Mouse (Mus musculus): ENCODE measurements around the gene Tbpl2. TPM values are rescaled to one million over a fixed set of nuclear protein-coding genes. Genes with fewer than 3 reads are reported as not detected.

Gene Tbpl2
- polyA plus RNA-seq (2012; ENCODE audit: low replicate concordance): not detected in 2 replicates

DNA sequence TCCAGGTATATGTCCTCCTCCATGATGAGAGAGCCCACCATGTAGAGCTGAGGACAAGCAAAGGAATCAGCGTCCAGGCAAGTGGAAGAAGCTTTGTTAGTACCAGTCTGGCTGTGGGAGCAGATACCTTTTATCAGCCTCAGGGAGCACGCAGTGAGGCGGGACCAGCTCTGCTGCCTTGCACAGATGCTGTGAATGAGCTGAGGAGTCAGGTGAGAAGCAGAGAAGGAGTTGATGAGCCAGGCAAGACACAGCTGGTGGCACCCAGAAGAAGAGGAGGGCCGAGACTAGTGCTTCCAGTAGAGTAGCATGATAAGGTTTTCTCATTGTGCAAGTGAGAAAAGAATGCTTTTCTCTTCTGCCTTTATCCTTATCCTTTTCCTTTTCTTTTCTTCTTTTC lies at the start of gene Tbpl2:
Gene Tbpl2, minus strand, starts transcription at position 101 of the 400 bp plus-strand sequence.

DNA sequence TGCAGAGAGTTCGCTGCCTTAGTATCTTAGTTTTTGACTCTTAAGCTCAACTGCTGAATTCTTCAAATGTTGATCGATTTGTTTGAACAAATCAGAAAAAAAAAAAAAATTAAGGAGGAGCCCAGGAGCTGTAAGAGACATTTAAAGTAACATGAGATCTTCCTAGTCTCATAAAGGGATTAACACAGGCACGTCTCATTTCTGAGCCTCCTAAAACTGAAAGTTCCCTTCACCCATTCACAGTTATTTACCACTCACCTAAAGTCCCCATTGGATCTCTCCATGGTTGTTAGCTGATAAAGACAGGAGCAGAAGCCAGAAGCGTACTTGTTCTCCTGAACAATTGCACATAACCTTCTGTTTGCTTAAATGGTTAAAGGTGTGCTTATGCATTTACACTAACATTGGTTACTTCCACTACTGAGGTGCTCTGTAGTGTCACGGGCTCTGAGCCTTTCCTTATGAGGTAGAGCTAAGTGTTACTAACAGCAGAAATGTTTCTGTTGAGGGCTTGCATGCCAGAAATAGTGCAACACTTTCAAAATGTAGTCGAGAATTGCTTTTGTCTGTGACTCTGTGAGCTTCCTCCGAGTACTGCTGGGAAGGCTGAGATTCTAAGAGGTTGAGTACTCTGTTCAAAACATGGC lies 46.9 kb downstream of the Tbpl2 start, which contains the start of gene Hnmt:
Gene Hnmt, minus strand, starts transcription at position 51 of the 647 bp plus-strand sequence.

Other genes with a start within 250 kb of the Tbpl2 start
- gene Hnmt, start 47.2 kb downstream of the Tbpl2 start, polyA plus RNA-seq (2012; ENCODE audit: low replicate concordance): not detected in 2 replicates
- gene Il1f8, start 56.6 kb upstream of the Tbpl2 start, polyA plus RNA-seq (2012; ENCODE audit: low replicate concordance): not detected in 2 replicates
- gene Il1f9, start 89.9 kb upstream of the Tbpl2 start, polyA plus RNA-seq (2012; ENCODE audit: low replicate concordance): not detected in 2 replicates
- not detected in 2 replicates for gene Il1f6, start 118.8 kb upstream of the Tbpl2 start, polyA plus RNA-seq (2012; ENCODE audit: low replicate concordance)
- 0.22 TPM in 1 of 2 replicates, not detected in the other for gene Il1f5, start 180.4 kb upstream of the Tbpl2 start, polyA plus RNA-seq (2012; ENCODE audit: low replicate concordance)
- gene Il1f10, start 194.6 kb upstream of the Tbpl2 start, polyA plus RNA-seq (2012; ENCODE audit: low replicate concordance): not detected in 2 replicates
- gene Il1rn, start 240.3 kb upstream of the Tbpl2 start, polyA plus RNA-seq (2012; ENCODE audit: low replicate concordance): 0.25 TPM in 1 of 2 replicates, not detected in the other